Mouse (Mus musculus): ENCODE measurements around the gene Foxp4. TPM values are rescaled to one million over a fixed set of nuclear protein-coding genes. Genes with fewer than 3 reads are reported as not detected.

Gene Foxp4
- total and polyA plus RNA-seq, 3 experiments = 7.1 to 50.5 TPM; not detected in 1

- no peaks in the 10 kb centered on the region for H3K79me2 ChIP-seq (ENCODE audit: control insufficient read depth, insufficient read depth, low read length, poor library complexity)
- no peaks in the 10 kb centered on the region for H3K9me3 ChIP-seq (replicated peaks; ENCODE audit: insufficient read depth, low read length)
- no peaks in the 10 kb centered on the region for H3K4me1 ChIP-seq (ENCODE audit: control insufficient read depth in 1 of 2, insufficient read depth in 2 of 2, low read length in 2 of 2)
- no peaks in the 10 kb centered on the region for H3K36me3 ChIP-seq (ENCODE audit: control insufficient read depth in 1 of 2, insufficient read depth in 2 of 2, low read length in 2 of 2)
- TF ChIP-seq JUND (IDR thresholded peaks at IDR 0.05; ENCODE audit: low read depth, low read length) (no peak), MAFK (IDR thresholded peaks at IDR 0.05; ENCODE audit: borderline replicate concordance, low read depth, low read length) (peak; percentile 17; the same call in 1 of the 2 replicates)
- H3K27me3 ChIP-seq (ENCODE audit: control insufficient read depth in 1 of 2, insufficient read depth in 2 of 2, low read length in 2 of 2) = no peaks in the 10 kb centered on the region
- H3K4me3 ChIP-seq (ENCODE audit: control insufficient read depth in 1 of 2, insufficient read depth in 1 of 2, low read depth in 2 of 2, low read length in 2 of 2) = no peak overlapping the region
- no peak overlapping the region for H3K27ac ChIP-seq (ENCODE audit: control insufficient read depth, low read depth, low read length)
- no peak for DNase-seq (ENCODE audit: low read depth, low spot score)
- no peak overlapping the region for H3K9ac ChIP-seq (ENCODE audit: control insufficient read depth, low read depth, low read length, poor library complexity, severe bottlenecking)
Observed at GRCm38 (mm10) chr17:47841931-47842623, 82.4 kb downstream of the Foxp4 start.

- Histone ChIP-seq H3K9ac (ENCODE audit: control insufficient read depth, low read depth, low read length, poor library complexity, severe bottlenecking) (no peak overlapping the region), H3K4me3 (ENCODE audit: control insufficient read depth in 1 of 2, insufficient read depth in 1 of 2, low read depth in 2 of 2, low read length in 2 of 2) (no peak overlapping the region), H3K36me3 (ENCODE audit: control insufficient read depth in 1 of 2, insufficient read depth in 2 of 2, low read length in 2 of 2) (no peaks in the 10 kb centered on the region), H3K4me1 (ENCODE audit: control insufficient read depth in 1 of 2, insufficient read depth in 2 of 2, low read length in 2 of 2) (no peaks in the 10 kb centered on the region), H3K27ac (ENCODE audit: control insufficient read depth, low read depth, low read length) (no peak overlapping the region), H3K9me3 (replicated peaks; ENCODE audit: insufficient read depth, low read length) (no peaks in the 10 kb centered on the region), H3K79me2 (ENCODE audit: control insufficient read depth, insufficient read depth, low read length, poor library complexity) (no peaks in the 10 kb centered on the region), H3K27me3 (ENCODE audit: control insufficient read depth in 1 of 2, insufficient read depth in 2 of 2, low read length in 2 of 2) (no peaks in the 10 kb centered on the region)
- DNase-seq (ENCODE audit: low read depth, low spot score) = no peak
- TF ChIP-seq UBTF (IDR thresholded peaks at IDR 0.05; ENCODE audit: borderline replicate concordance, insufficient read depth, low read depth, low read length) (no peak), MAFK (IDR thresholded peaks at IDR 0.05; ENCODE audit: borderline replicate concordance, low read depth, low read length) (no peak), NRF1 (IDR thresholded peaks at IDR 0.05; ENCODE audit: insufficient read depth, low read depth, low read length, poor library complexity, severe bottlenecking) (no peak), RCOR1 (IDR thresholded peaks at IDR 0.05; ENCODE audit: low read depth, low read length) (no peak), USF2 (IDR thresholded peaks at IDR 0.05; ENCODE audit: borderline replicate concordance in 1 of 2, insufficient read depth in 1 of 2, low read depth in 1 of 2, low read length in 2 of 2) (no peak), SMC3 (IDR thresholded peaks at IDR 0.05; ENCODE audit: low read depth, low read length) (no peak), GABPA (IDR thresholded peaks at IDR 0.05; ENCODE audit: low read depth, low read length) (no peak), MXI1 (IDR thresholded peaks at IDR 0.05; ENCODE audit: low read depth, low read length) (no peak), CHD1 (IDR thresholded peaks at IDR 0.05; ENCODE audit: low read depth, low read length) (no peak), ELF1 (IDR thresholded peaks at IDR 0.05; ENCODE audit: low read depth, low read length) (no peak), EP300 (IDR thresholded peaks at IDR 0.05; ENCODE audit: low read depth in 1 of 2, low read length in 2 of 2) (no peak), ZC3H11A (IDR thresholded peaks at IDR 0.05; ENCODE audit: low read depth, low read length) (no peak), MEF2A (IDR thresholded peaks at IDR 0.05; ENCODE audit: extremely low read depth, insufficient replicate concordance, low read depth, low read length, poor library complexity, severe bottlenecking) (no peak), E2F4 (IDR thresholded peaks at IDR 0.05; ENCODE audit: borderline replicate concordance, low read depth, low read length) (no peak)
Observed at GRCm38 (mm10) chr17:47841521-47841920, 82.9 kb downstream of the Foxp4 start.
